Mouse (Mus musculus) forebrain, embryonic 13.5 days (tissue): Measurements from ENCODE around the gene Caskin1. TPM values are rescaled to one million over a fixed set of nuclear protein-coding genes. Genes with fewer than 3 reads are reported as not detected.

Experiments used
- ATAC-seq: fragments of 200-750 bp; cut with Nextera tagmentation; 2 replicates; pipeline ENCODE4 v1.8.0; 2017
- H3K27ac ChIP-seq: fragments of 300-500 bp; sonication (generic); 2 replicates; pipeline ENCODE4 v1.5.1; 2015; ENCODE audit warnings: inconsistent platforms, mild to moderate bottlenecking, moderate library complexity
- H3K27me3 ChIP-seq: fragments of 300-500 bp; sonication (generic); 2 replicates; pipeline ENCODE4 v1.6.1; 2015; ENCODE audit warnings: mild to moderate bottlenecking, inconsistent platforms
- H3K36me3 ChIP-seq: fragments of 300-500 bp; sonication (generic); 2 replicates; pipeline ENCODE4 v1.6.1; 2015; ENCODE audit warnings: mild to moderate bottlenecking, inconsistent platforms; ENCODE audit not compliant: poor library complexity, severe bottlenecking
- H3K4me1 ChIP-seq: fragments of 300-500 bp; sonication (generic); 2 replicates; pipeline ENCODE4 v1.6.1; 2015; ENCODE audit warnings: inconsistent platforms
- H3K4me2 ChIP-seq: fragments of 300-500 bp; sonication (generic); 2 replicates; pipeline ENCODE4 v1.6.1; 2015; ENCODE audit warnings: inconsistent platforms, mild to moderate bottlenecking, moderate library complexity
- H3K4me3 ChIP-seq: fragments of 300-500 bp; sonication (generic); 2 replicates; pipeline ENCODE4 v1.5.1; 2015; ENCODE audit warnings: mild to moderate bottlenecking, inconsistent platforms
- H3K9ac ChIP-seq: fragments of 300-500 bp; sonication (generic); 2 replicates; pipeline ENCODE4 v1.6.1; 2015; ENCODE audit warnings: mild to moderate bottlenecking, inconsistent platforms
- H3K9me3 ChIP-seq: fragments of 300-500 bp; sonication (generic); replicated peaks from 2 replicates; pipeline ENCODE4 v1.6.1; 2016; ENCODE audit warnings: inconsistent platforms
- WGBS: fragments of 180-500 bp; shearing (Covaris S2); methylation state at CpG from one replicate; pipeline ENCODE4 v1.1.7; 2015; 5-methylcytosine and 5-hydroxymethylcytosine counted together
- polyA plus RNA-seq: library from polyadenylated mRNA; unstranded; fragments of >200 nt; fragmentation: Nextera tagmentation; extraction: Ambion mirVana; gene quantifications from 2 replicates; pipeline ENCODE4 v1.2.1, GENCODE M21; 2015

Caskin1 gene
- polyA plus RNA-seq, 1 experiment from 2014 or later, result 15.0 TPM

DNA sequence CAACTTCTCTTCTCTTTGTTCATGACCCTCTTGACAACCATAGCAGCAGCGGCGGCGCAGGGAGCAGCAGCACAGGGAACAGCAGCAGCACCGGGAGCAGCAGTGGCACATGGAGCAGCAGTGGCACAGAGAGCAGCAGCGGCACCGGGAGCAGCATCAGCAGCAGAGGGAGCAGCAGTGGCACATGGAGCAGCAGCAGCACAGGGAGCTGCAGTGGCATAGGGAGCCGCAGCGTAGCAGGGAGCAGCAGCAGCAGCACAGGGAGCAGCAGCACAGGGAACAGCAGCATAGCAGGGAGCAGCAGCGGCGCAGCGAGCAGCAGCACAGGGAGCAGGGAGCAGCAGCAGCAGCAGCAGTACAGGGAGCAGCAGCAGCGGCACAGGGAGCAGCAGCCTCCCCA lies 56.2 kb downstream of the Caskin1 start:
- Histone ChIP-seq H3K27ac (no peak overlapping the region), H3K4me1 (peaks cover 14% of the 10 kb centered on the region), H3K36me3 (no peaks in the 10 kb centered on the region), H3K9me3 (no peaks in the 10 kb centered on the region), H3K4me3 (no peak overlapping the region), H3K27me3 (peaks cover 21% of the 10 kb centered on the region), H3K4me2 (peak overlapping the region; percentile 40), H3K9ac (peak overlapping the region; percentile 37; the same call in 1 of the 2 replicates)
- WGBS, result 16% methylated on average over 12 of the region's 12 CpGs
- ATAC-seq, result no peak; the same call in 1 of the 2 replicates

DNA sequence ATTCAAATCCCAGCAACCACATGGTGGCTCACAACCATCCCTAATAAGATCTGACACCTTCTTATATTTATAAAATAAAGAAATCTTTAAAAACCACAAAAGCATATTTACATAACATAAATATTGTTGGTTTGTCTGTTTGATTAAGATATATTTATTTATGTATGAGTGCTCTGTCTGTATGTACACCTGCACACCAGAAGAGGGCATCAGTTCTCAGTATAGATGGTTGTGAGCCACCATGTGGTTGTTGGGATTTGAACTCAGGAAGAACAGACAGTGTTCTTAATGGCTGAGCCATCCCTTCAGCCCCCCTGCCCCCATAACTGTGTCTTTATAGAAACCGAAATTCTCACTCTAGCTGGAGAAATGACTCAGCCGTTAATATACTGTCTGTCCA lies 56.8 kb downstream of the Caskin1 start:
- 86% methylated on average over 2 of the region's 2 CpGs for WGBS

DNA sequence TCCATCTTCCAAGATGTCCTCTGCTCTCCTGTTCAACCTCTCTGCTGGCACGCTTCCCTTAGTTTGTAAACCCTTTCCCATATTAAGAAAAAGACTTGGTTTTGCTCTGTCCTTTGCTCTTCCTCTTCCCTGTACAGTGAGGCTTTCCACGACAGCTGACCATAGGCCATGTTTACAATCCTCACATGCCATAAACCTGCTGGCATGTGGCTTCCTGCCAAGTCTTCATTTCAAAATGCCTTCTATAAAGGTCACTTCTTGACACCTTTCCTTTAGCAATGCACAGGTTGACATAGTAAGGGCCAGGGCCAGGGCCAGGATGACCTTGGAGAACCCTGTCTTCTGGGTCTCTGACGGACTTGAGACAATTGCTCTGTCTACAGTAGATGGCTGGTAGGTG lies 57.8 kb downstream of the Caskin1 start:
- H3K9ac ChIP-seq, result no peak overlapping the region
- peaks cover 21% of the 10 kb centered on the region for H3K27me3 ChIP-seq
- H3K27ac ChIP-seq, result no peak overlapping the region
- H3K9me3 ChIP-seq, result no peaks in the 10 kb centered on the region
- H3K4me3 ChIP-seq, result no peak overlapping the region
- H3K4me2 ChIP-seq, result no peak overlapping the region
- H3K4me1 ChIP-seq, result peaks cover 20% of the 10 kb centered on the region
- no peak for ATAC-seq
- no peaks in the 10 kb centered on the region for H3K36me3 ChIP-seq
- WGBS, result 83% methylated on average over 3 of the region's 3 CpGs

More for the DNA sequence above, 56.8 kb downstream of the Caskin1 start:
- ATAC-seq, result no peak
- no peak overlapping the region for H3K4me2 ChIP-seq
- H3K27me3 ChIP-seq, result peaks cover 21% of the 10 kb centered on the region
- no peaks in the 10 kb centered on the region for H3K9me3 ChIP-seq
- H3K27ac ChIP-seq, result no peak overlapping the region
- no peak overlapping the region for H3K9ac ChIP-seq
- H3K4me3 ChIP-seq, result no peak overlapping the region
- H3K36me3 ChIP-seq, result no peaks in the 10 kb centered on the region
- peaks cover 14% of the 10 kb centered on the region for H3K4me1 ChIP-seq

- Histone ChIP-seq H3K27ac (no peak overlapping the region), H3K9ac (no peak overlapping the region), H3K4me3 (no peak overlapping the region), H3K36me3 (no peaks in the 10 kb centered on the region), H3K4me2 (peak overlapping the region; percentile 74), H3K9me3 (no peaks in the 10 kb centered on the region), H3K4me1 (peaks cover 32% of the 10 kb centered on the region), H3K27me3 (peaks cover 21% of the 10 kb centered on the region)
- no peak for ATAC-seq
- WGBS, result 28% methylated on average over 9 of the region's 9 CpGs
These were observed 60.0 kb downstream of the Caskin1 start for GRCm38 (mm10) chr17:24548435-24548834.

DNA sequence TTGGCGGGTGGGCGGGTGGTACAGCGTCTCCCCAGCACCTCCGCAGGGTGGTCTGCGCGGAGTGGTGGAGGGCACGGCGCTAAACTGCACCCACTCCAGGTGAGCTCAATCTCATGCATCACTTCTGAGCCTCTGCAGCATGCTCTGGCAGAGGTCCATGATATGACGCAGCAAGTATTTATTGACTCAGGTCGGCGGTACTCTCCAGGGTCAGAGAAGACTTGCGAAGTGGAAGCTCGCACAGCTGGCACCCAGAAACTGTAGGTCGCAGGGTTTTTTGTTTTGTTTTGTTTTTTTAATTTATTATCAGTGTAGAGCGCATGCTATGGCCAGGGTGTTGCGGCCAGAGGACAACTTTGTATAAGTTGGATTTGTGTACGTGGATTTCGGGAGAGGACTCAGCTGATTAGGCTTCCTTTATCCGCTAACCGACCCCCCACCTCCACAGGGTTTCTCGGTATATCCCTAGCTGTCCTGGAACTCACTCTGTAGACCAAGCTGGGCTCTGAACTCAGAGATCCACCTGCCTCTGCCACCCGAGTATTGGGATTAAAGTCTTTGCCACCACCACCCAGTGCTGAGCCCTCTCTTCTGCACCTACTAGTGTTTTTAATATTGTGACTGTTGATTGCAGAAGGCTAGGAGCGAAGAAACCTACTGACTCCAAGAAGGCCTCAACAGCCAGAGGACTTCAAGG lies 60.7 kb downstream of the Caskin1 start:
- ATAC-seq, result no peak; the same call in 1 of the 2 replicates
- no peaks in the 10 kb centered on the region for H3K9me3 ChIP-seq
- H3K27me3 ChIP-seq, result peaks cover 21% of the 10 kb centered on the region
- H3K4me2 ChIP-seq, result peak overlapping the region; percentile 74
- no peaks in the 10 kb centered on the region for H3K36me3 ChIP-seq
- peaks cover 32% of the 10 kb centered on the region for H3K4me1 ChIP-seq
- H3K4me3 ChIP-seq, result peak overlapping the region; percentile 83
- WGBS, result 6% methylated on average over 23 of the region's 23 CpGs
- no peak overlapping the region for H3K27ac ChIP-seq
- H3K9ac ChIP-seq, result peak overlapping the region; percentile 38; the same call in 1 of the 2 replicates

- Histone ChIP-seq H3K4me3 (peak within 1 kb of the TSS; percentile 83), H3K9ac (peak within 1 kb of the TSS; percentile 94), H3K36me3 (no peaks in the 10 kb centered on the region), H3K4me1 (peaks cover 29% of the 10 kb centered on the region), H3K27ac (peak within 1 kb of the TSS; percentile 95), H3K4me2 (peak within 1 kb of the TSS; percentile 74), H3K27me3 (peaks cover 18% of the 10 kb centered on the region), H3K9me3 (no peaks in the 10 kb centered on the region)
- ATAC-seq, result peak; percentile 96
- WGBS, result under 1% methylated on average over 71 of the region's 72 CpGs
These were observed 61.4 kb downstream of the Caskin1 start, which contains the start of gene Pkd1 for GRCm38 (mm10) chr17:24549618-24550415. Gene Pkd1 (plus strand): TSS chr17:24549834.

DNA sequence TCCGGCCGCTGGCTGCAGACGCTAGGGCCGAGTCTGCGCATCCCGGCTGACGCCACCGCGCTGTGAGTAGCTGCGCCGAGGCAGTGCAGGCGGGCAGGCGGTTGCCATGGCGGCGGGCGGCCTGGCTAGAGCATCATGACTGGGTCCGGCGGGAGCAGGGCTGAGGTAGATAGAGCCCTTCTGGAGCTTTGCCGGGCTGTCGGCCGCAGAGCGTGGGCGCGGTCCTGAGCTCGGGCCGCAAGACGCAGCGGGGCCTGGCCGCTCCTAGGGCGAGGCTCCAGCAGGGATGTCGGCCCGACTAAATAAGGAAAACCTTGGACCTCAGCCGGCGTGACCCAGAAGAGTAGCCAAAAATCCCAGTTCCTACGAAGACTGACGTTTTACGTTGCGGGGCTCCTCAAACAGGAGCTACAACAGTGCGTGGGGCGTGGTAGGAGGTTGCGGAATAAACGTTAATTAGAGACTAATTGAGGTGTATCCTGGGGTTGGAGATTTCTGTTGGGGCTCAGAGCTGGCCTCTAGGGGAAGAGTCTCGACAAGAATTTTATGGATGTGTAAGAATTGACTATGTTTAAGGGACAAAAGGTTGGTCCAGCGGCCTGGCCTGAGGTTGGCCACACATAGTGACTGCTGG lies 62.1 kb downstream of the Caskin1 start:
- H3K36me3 ChIP-seq, result no peaks in the 10 kb centered on the region
- H3K27me3 ChIP-seq, result peaks cover 18% of the 10 kb centered on the region
- under 1% methylated on average over 44 of the region's 44 CpGs for WGBS
- H3K4me2 ChIP-seq, result peak overlapping the region; percentile 74
- peak overlapping the region; percentile 83 for H3K4me3 ChIP-seq
- peak; percentile 85 for ATAC-seq
- H3K27ac ChIP-seq, result peak overlapping the region; percentile 95
- H3K9me3 ChIP-seq, result no peaks in the 10 kb centered on the region
- peaks cover 28% of the 10 kb centered on the region for H3K4me1 ChIP-seq
- H3K9ac ChIP-seq, result peak overlapping the region; percentile 94

- peak overlapping the region; percentile 95; the same call in 1 of the 2 replicates for H3K27ac ChIP-seq
- H3K9ac ChIP-seq, result peak overlapping the region; percentile 94
- ATAC-seq, result no peak
These were observed 62.6 kb downstream of the Caskin1 start for GRCm38 (mm10) chr17:24551050-24551444.

GRCm38 (mm10) chr17:24557091-24557490 lies 68.7 kb downstream of the Caskin1 start:
- WGBS, result 88% methylated on average over 7 of the region's 7 CpGs
- no peak for ATAC-seq
- no peak overlapping the region for H3K4me2 ChIP-seq

More at GRCm38 (mm10) chr17:24551050-24551444, 62.6 kb downstream of the Caskin1 start:
- no peaks in the 10 kb centered on the region for H3K9me3 ChIP-seq
- H3K36me3 ChIP-seq, result no peaks in the 10 kb centered on the region
- H3K4me3 ChIP-seq, result peak overlapping the region; percentile 83
- H3K4me1 ChIP-seq, result peaks cover 28% of the 10 kb centered on the region
- H3K4me2 ChIP-seq, result peak overlapping the region; percentile 74
- H3K27me3 ChIP-seq, result peaks cover 18% of the 10 kb centered on the region
- WGBS, result 48% methylated on average over 3 of the region's 3 CpGs

More at GRCm38 (mm10) chr17:24557091-24557490, 68.7 kb downstream of the Caskin1 start:
- H3K36me3 ChIP-seq, result 0 out of 2 replicates have a peak, but pooled peaks cover 5% of the 10 kb centered on the region
- H3K27ac ChIP-seq, result no peak overlapping the region
- no peaks in the 10 kb centered on the region for H3K27me3 ChIP-seq
- H3K4me1 ChIP-seq, result peaks cover 25% of the 10 kb centered on the region
- H3K4me3 ChIP-seq, result no peak overlapping the region
- no peak overlapping the region for H3K9ac ChIP-seq
- H3K9me3 ChIP-seq, result no peaks in the 10 kb centered on the region
